Mouse (Mus musculus): ENCODE measurements around the gene Mat2a.
"Not testable (repeated sequence)": the region's sequence is repeated elsewhere in the genome, so short reads cannot be mapped to it uniquely, and the experiment has no call there.

Mat2a gene

GRCm38 (mm10) chr6:72439355-72440185, at the start of gene Mat2a:
Gene Mat2a, minus strand, starts transcription at chr6:72439558.
- peak; percentile 94 for DNase-seq

GRCm38 (mm10) chr6:72488850-72489249, 49.5 kb upstream of the Mat2a start:
- peak; percentile 66 for DNase-seq

- no peak for DNase-seq
These were observed 47.9 kb upstream of the Mat2a start for GRCm38 (mm10) chr6:72487282-72487681.

GRCm38 (mm10) chr6:72486307-72486706, 46.9 kb upstream of the Mat2a start:
- no peak for DNase-seq

GRCm38 (mm10) chr6:72484887-72485286, 45.5 kb upstream of the Mat2a start:
- DNase-seq, result no peak

- no peak for DNase-seq
These were observed 42.8 kb upstream of the Mat2a start for GRCm38 (mm10) chr6:72482156-72482555.

- no peak for DNase-seq
These were observed 41.0 kb upstream of the Mat2a start for GRCm38 (mm10) chr6:72480422-72480702.

- DNase-seq, result no peak
These were observed 40.5 kb upstream of the Mat2a start for GRCm38 (mm10) chr6:72479645-72480421.

- DNase-seq, result not testable (repeated sequence)
These were observed 39.3 kb upstream of the Mat2a start for GRCm38 (mm10) chr6:72478691-72479090.

- DNase-seq, result peak; percentile 78
These were observed 38.3 kb upstream of the Mat2a start for GRCm38 (mm10) chr6:72477621-72478020.

GRCm38 (mm10) chr6:72476836-72477235, 37.5 kb upstream of the Mat2a start:
- DNase-seq, result no peak

GRCm38 (mm10) chr6:72475221-72475985, 36.0 kb upstream of the Mat2a start:
- DNase-seq, result peak; percentile 38

GRCm38 (mm10) chr6:72473264-72474041, 34.1 kb upstream of the Mat2a start:
- peak; percentile 80 for DNase-seq

GRCm38 (mm10) chr6:72466171-72466570, 26.8 kb upstream of the Mat2a start:
- no peak for DNase-seq

- DNase-seq, result peak; percentile 91
These were observed 26.2 kb upstream of the Mat2a start for GRCm38 (mm10) chr6:72465361-72466157.

- not testable (repeated sequence) for DNase-seq
These were observed 23.3 kb upstream of the Mat2a start for GRCm38 (mm10) chr6:72462550-72463257.

GRCm38 (mm10) chr6:72460036-72460801, 20.9 kb upstream of the Mat2a start:
- DNase-seq, result no peak

GRCm38 (mm10) chr6:72458921-72459320, 19.6 kb upstream of the Mat2a start:
- DNase-seq, result no peak

- DNase-seq, result no peak
These were observed 19.1 kb upstream of the Mat2a start for GRCm38 (mm10) chr6:72458418-72458817.

GRCm38 (mm10) chr6:72456567-72456966, 17.2 kb upstream of the Mat2a start:
- DNase-seq, result peak; percentile 1
